Mouse (Mus musculus) embryonic facial prominence, embryonic 12.5 days (tissue): Measurements from ENCODE around the gene Apbb2. TPM values are rescaled to one million over a fixed set of nuclear protein-coding genes. Genes with fewer than 3 reads are reported as not detected.

Source experiments
- ATAC-seq: fragments of 200-750 bp; cut with Nextera tagmentation; 2 replicates; pipeline ENCODE4 v1.8.0; 2017; ENCODE audit not compliant: insufficient number of reproducible peaks, insufficient read depth, low FRiP score, low TSS enrichment
- H3K27ac ChIP-seq: fragments of 300-500 bp; sonication (generic); 2 replicates; pipeline ENCODE4 v1.5.1; 2016; ENCODE audit warnings: mild to moderate bottlenecking
- H3K27me3 ChIP-seq: fragments of 300-500 bp; sonication (generic); 2 replicates; pipeline ENCODE4 v1.6.1; 2016; ENCODE audit warnings: mild to moderate bottlenecking, moderate library complexity
- H3K36me3 ChIP-seq: fragments of 300-500 bp; sonication (generic); 2 replicates; pipeline ENCODE4 v1.6.1; 2016; ENCODE audit warnings: mild to moderate bottlenecking
- H3K4me1 ChIP-seq: fragments of 300-500 bp; sonication (generic); 2 replicates; pipeline ENCODE4 v1.6.1; 2016
- H3K4me2 ChIP-seq: fragments of 300-500 bp; sonication (generic); replicated peaks from 2 replicates; pipeline ENCODE4 v1.6.1; 2016; ENCODE audit warnings: mild to moderate bottlenecking, moderate library complexity
- H3K4me3 ChIP-seq: fragments of 300-500 bp; sonication (generic); 2 replicates; pipeline ENCODE4 v1.5.1; 2016; ENCODE audit warnings: mild to moderate bottlenecking
- H3K9ac ChIP-seq: fragments of 300-500 bp; sonication (generic); 2 replicates; pipeline ENCODE4 v1.6.1; 2016; ENCODE audit warnings: mild to moderate bottlenecking, moderate library complexity
- H3K9me3 ChIP-seq: fragments of 300-500 bp; sonication (generic); 2 replicates; pipeline ENCODE4 v1.6.1; 2016; ENCODE audit warnings: mild to moderate bottlenecking, moderate library complexity
- WGBS: fragments of 180-500 bp; shearing (Covaris S2); methylation state at CpG from one replicate; pipeline ENCODE4 v1.1.7; 2016; 5-methylcytosine and 5-hydroxymethylcytosine counted together
- polyA plus RNA-seq: library from polyadenylated mRNA; unstranded; fragments of >200 nt; fragmentation: Nextera tagmentation; extraction: Ambion mirVana; gene quantifications from 2 replicates; pipeline ENCODE4 v1.2.1, GENCODE M21; 2016

Apbb2 gene
- polyA plus RNA-seq, 1 experiment from 2014 or later = 53.2 TPM

DNA sequence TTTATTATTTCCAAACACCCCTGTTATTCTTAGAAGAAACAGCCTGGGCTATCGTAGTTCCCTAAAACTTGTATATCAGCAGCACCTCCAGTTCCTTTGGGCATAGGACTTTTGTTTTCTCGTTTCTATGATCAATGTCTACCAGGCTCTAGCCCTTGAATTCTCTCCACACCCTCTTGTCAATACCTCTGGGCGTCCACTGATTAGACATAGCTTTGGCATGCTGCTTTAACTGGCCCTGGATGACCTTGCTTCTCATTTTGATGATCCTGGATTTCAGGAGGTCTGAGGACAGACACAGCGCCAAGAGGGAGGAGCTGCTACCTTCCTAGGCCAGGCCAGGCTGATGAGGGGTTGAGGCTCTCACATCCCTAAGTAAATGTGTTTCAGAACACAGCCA, 196.6 kb downstream of the Apbb2 start:
- no peak overlapping the region for H3K27ac ChIP-seq
- H3K4me3 ChIP-seq = no peak overlapping the region
- 0 out of 2 replicates have a peak, but pooled peaks cover 2% of the 10 kb centered on the region for H3K4me1 ChIP-seq
- ATAC-seq = no peak
- no peaks in the 10 kb centered on the region for H3K9me3 ChIP-seq
- no peak overlapping the region for H3K4me2 ChIP-seq
- H3K9ac ChIP-seq = no peak overlapping the region
- WGBS = 84% methylated on average over 4 of the region's 4 CpGs
- no peaks in the 10 kb centered on the region for H3K27me3 ChIP-seq
- H3K36me3 ChIP-seq = no peaks in the 10 kb centered on the region

DNA sequence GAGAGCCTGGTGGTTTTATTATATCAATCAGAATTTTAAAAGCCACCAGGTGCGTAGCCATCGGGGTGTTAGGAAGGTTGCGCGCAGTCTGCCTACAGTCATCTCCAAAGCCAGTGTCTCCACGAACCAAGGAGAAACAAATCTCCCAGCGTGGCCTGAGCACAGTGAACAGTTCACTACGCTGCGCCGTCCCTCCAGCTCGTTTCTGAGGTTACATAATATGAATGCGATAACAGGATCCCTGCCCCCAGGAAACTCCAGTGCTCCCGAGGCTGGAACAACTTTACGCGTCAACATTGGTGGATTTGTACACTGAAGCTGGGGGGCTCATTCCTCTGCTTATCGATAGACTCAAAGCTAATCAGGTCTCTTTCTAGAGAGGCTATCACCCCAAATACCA, 197.4 kb downstream of the Apbb2 start:
- H3K4me2 ChIP-seq = no peak overlapping the region
- H3K9me3 ChIP-seq = no peaks in the 10 kb centered on the region
- H3K4me1 ChIP-seq = 0 out of 2 replicates have a peak, but pooled peaks cover 2% of the 10 kb centered on the region
- no peaks in the 10 kb centered on the region for H3K27me3 ChIP-seq
- 86% methylated on average over 15 of the region's 15 CpGs for WGBS
- no peaks in the 10 kb centered on the region for H3K36me3 ChIP-seq
- no peak overlapping the region for H3K9ac ChIP-seq
- H3K27ac ChIP-seq = no peak overlapping the region
- ATAC-seq = no peak
- H3K4me3 ChIP-seq = no peak overlapping the region

DNA sequence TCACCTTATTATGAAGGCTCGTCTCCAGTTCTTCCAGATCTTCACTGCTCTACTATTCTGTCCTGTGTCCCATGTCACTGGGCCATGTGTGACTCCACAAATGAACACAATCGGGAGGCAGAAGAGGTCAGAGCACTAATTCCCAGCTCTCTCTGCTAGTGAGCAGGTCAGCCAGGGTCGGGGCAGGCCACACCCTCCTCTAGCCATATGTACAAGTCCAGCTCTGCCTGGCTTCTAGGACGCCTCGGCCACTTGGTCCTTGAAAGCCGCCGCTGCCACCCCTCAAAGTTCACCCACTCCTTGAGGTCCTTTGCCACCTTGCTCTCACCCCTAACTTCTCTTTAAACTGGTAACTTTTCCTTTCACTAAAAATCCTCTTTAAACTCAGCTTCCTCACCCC, 198.6 kb downstream of the Apbb2 start:
- Histone ChIP-seq H3K9ac (no peak overlapping the region), H3K36me3 (no peaks in the 10 kb centered on the region), H3K27ac (no peak overlapping the region), H3K4me3 (no peak overlapping the region), H3K4me1 (0 out of 2 replicates have a peak, but pooled peaks cover 9% of the 10 kb centered on the region), H3K27me3 (no peaks in the 10 kb centered on the region), H3K4me2 (no peak overlapping the region), H3K9me3 (no peaks in the 10 kb centered on the region)
- ATAC-seq = no peak
- 41% methylated on average over 7 of the region's 7 CpGs for WGBS

DNA sequence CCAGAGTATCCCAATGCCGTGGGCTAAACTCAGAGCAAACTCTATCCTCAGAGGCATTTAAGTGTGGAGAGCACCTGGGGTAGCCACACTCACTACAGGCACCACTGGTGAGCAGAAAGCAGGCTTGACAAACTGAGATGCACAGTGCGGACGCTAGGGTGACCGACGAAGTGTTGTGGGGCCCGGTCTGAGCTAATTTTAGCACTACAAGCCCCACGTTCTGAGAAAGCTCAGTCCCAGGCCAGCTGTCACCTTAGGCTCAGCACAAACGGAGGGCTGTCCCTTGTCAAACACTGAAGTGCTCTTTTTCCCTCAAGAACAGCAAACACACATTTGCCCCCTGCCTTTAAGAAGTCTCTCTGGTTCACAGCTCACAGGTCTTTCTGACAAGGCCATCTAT, 201.3 kb downstream of the Apbb2 start:
- Histone ChIP-seq H3K4me1 (0 out of 2 replicates have a peak, but pooled peaks cover 9% of the 10 kb centered on the region), H3K27ac (no peak overlapping the region), H3K27me3 (no peaks in the 10 kb centered on the region), H3K9ac (no peak overlapping the region), H3K9me3 (no peaks in the 10 kb centered on the region), H3K4me3 (no peak overlapping the region), H3K36me3 (no peaks in the 10 kb centered on the region), H3K4me2 (no peak overlapping the region)
- ATAC-seq = no peak
- 60% methylated on average over 8 of the region's 8 CpGs for whole genome bisulfite sequencing

DNA sequence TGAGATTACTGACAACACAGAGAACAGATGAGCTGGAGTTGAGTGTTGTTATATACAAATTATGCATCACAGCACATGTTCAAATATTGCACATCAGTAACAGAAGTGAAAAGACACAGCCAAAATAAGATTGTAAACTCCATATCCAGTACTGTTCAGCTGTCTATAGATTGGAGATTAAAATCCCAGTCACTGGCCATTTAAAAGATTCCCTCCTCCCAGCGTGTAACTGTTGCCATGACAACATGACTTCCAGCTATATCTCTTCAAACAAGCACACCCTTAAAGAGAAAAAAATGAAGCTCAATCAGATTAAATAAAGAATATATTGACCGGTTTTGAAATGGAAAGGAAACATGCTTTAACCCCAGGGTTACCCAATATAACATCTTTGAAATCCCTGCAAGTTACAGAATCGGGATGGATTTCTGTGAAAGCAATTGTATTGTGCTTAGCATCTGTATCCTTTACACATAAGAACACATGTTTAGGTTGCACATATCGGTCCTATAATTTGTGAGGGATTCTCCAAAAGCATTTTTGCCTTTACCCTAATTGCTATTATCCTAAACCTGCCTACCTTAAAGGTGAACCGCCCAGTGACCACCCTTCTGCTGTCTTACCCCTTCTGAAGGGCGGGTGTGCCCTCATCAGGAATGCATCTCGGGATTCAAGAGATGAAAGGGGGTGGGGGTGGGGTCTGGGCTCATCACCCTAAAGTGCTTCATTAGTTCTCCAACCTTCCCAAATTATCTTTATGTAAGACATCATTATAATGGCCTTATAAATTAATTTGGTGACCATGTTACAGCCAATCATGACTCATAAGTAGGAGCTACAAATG, 202.7 kb downstream of the Apbb2 start:
- no peak overlapping the region for H3K27ac ChIP-seq
- no peak overlapping the region for H3K4me3 ChIP-seq
- no peaks in the 10 kb centered on the region for H3K9me3 ChIP-seq
- H3K27me3 ChIP-seq = no peaks in the 10 kb centered on the region
- H3K9ac ChIP-seq = no peak overlapping the region
- no peak for ATAC-seq
- no peaks in the 10 kb centered on the region for H3K36me3 ChIP-seq
- no peak overlapping the region for H3K4me2 ChIP-seq
- whole genome bisulfite sequencing = 66% methylated on average over 7 of the region's 7 CpGs
- 0 out of 2 replicates have a peak, but pooled peaks cover 9% of the 10 kb centered on the region for H3K4me1 ChIP-seq

DNA sequence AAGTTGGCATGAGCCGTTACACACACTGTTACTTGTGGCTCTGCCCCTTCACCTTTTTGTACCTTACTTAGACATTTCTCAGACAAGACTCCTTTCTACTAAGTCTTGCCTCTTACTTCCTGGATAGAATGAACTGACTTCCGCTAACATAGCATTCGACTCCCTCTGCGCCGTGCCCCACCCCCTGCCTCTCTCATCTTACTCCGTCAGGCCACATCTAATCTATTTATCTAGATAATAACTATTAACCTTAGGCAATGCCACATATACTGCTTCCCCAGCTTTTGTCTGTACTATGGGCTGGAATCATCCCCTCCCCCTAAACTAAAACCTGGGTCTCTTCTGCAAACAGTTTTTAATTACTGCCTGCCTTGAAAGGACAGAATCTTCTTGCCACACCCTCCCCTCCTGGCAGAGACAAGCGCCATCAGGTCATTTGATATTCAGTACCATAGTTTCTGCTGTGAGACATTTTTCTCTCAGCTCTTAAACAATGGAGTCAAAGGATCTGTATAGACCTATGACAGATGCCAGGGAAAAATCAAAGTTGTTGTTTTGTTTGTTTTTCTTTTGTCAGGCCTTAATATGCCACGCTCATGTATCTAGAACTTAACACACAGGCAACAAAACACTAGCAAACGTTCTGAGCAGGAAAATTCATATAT, 203.4 kb downstream of the Apbb2 start:
- no peak overlapping the region for H3K27ac ChIP-seq

DNA sequence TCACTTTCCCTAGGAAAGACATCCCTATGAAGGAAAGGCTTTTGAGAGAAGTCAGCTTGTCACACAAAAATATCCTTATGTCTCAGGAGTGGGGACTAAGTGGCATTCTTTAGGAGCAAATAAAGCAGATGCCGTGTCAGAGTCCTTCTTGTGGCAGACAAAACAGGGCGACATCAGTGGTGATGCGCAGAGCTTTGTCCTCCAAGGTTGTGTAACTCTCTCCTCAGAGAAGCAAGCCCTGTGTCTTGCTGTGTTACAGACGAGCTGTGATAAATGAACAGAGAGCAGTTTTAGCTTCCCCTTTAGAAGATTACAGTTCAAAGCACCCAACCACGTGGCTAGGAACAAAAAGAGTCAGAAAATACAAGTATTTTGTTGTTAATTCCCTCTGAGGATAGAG, 205.2 kb downstream of the Apbb2 start:
- H3K27ac ChIP-seq = no peak overlapping the region
- no peak overlapping the region for H3K4me3 ChIP-seq
- no peak overlapping the region for H3K4me2 ChIP-seq
- 0 out of 2 replicates have a peak, but pooled peaks cover 9% of the 10 kb centered on the region for H3K4me1 ChIP-seq
- H3K9me3 ChIP-seq = no peaks in the 10 kb centered on the region
- 70% methylated on average over 5 of the region's 5 CpGs for WGBS
- no peaks in the 10 kb centered on the region for H3K36me3 ChIP-seq
- ATAC-seq = no peak
- H3K9ac ChIP-seq = no peak overlapping the region
- no peaks in the 10 kb centered on the region for H3K27me3 ChIP-seq

More for the DNA sequence above, 203.4 kb downstream of the Apbb2 start:
- Histone ChIP-seq H3K36me3 (no peaks in the 10 kb centered on the region), H3K4me1 (0 out of 2 replicates have a peak, but pooled peaks cover 9% of the 10 kb centered on the region), H3K4me2 (no peak overlapping the region), H3K4me3 (no peak overlapping the region), H3K9ac (no peak overlapping the region), H3K27me3 (no peaks in the 10 kb centered on the region), H3K9me3 (no peaks in the 10 kb centered on the region)
- ATAC-seq = no peak
- 51% methylated on average over 9 of the region's 9 CpGs for WGBS

DNA sequence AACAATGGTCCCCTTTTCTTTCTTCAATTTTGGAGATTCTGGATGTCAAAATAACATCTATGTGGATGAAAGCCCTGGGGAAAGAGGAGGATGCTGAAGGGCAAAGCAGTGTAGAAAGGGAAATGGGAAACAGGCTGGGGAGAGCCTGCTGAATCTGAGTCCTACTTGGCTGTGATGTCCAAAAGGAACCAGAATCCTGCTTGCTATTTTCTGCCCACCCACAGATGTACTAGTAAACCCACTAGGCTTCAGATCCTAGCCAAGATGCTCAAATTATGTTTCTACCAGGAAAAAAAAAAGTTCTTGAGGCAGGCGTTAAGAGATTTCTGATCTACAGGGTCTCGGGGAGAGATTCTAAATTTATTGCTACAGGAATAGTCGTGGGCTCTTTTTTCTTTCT, 205.8 kb downstream of the Apbb2 start:
- Histone ChIP-seq H3K4me1 (0 out of 2 replicates have a peak, but pooled peaks cover 7% of the 10 kb centered on the region), H3K27me3 (no peaks in the 10 kb centered on the region), H3K9me3 (no peaks in the 10 kb centered on the region), H3K4me2 (no peak overlapping the region), H3K36me3 (no peaks in the 10 kb centered on the region), H3K4me3 (no peak overlapping the region), H3K9ac (no peak overlapping the region), H3K27ac (no peak overlapping the region)
- 86% methylated on average over 3 of the region's 3 CpGs for WGBS
- ATAC-seq = no peak

DNA sequence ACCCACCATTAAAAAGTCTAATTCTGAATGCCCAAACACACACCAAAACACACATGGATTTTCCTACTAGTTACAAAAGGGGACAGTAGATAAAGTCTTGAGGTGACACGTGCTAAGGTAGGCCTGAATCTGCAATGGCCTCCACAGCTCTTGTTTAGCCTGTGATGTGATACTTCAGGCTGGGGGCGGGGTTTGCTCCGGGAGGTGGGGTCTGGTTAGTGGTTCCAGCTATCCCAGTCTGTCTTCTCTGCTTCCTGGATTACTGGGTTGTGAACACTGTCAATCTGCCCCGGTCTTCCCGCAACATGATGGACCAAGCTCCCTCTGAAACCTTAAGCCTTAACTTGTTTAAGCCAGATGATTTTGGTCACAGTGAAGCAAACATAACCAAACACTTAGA, 210.0 kb downstream of the Apbb2 start:
- 71% methylated on average over 5 of the region's 5 CpGs for WGBS
- no peak overlapping the region for H3K4me2 ChIP-seq

DNA sequence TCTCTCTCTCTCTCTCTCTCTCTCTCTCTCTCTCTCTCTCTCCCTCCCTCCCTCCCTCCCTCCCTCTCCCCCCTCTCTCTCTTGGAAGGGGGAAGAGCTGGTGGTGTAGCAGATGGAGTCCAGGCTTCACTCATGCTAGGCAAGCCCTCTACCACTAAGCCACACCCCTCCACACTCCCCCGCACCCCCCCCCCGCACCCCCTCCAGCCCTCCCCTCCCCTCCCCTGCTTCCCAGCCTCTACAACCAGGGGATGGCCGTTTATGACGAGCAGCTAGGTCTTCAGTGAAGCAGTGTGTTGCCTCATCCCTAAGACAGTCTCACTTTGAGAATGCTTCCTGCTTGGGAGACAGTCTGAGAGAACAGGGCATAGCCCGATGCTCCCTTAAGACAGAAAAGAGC, 210.6 kb downstream of the Apbb2 start:
- H3K9ac ChIP-seq = no peak overlapping the region
- no peak overlapping the region for H3K4me2 ChIP-seq
- no peak for ATAC-seq
- WGBS = 64% methylated on average over 3 of the region's 5 CpGs
- no peak overlapping the region for H3K4me3 ChIP-seq
- no peaks in the 10 kb centered on the region for H3K4me1 ChIP-seq
- no peaks in the 10 kb centered on the region for H3K9me3 ChIP-seq
- no peaks in the 10 kb centered on the region for H3K27me3 ChIP-seq
- no peaks in the 10 kb centered on the region for H3K36me3 ChIP-seq
- H3K27ac ChIP-seq = no peak overlapping the region

More for the DNA sequence above, 210.0 kb downstream of the Apbb2 start:
- Histone ChIP-seq H3K27me3 (no peaks in the 10 kb centered on the region), H3K9me3 (no peaks in the 10 kb centered on the region), H3K4me3 (no peak overlapping the region), H3K27ac (no peak overlapping the region), H3K4me1 (no peaks in the 10 kb centered on the region), H3K36me3 (no peaks in the 10 kb centered on the region), H3K9ac (no peak overlapping the region)
- no peak for ATAC-seq

DNA sequence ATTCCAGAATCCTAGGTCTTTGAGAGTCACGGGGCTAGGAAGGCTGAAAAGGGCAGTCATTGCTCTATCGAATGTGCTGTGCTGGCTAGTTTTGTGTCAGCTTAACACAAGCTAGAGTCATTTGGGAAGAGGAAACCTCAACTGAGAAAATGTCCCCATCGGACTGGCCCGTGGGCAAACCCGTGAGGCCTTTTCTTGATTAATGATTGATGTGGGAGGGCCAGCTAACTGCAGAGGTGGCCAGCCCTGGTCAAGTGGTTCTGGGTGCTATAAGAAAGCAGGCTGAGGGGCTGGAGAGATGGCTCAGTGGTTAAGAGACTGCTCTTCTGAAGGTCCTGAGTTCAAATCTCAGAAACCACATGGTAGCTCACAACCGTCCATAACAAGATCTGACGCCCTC, 212.2 kb downstream of the Apbb2 start:
- Histone ChIP-seq H3K4me1 (no peaks in the 10 kb centered on the region), H3K27me3 (no peaks in the 10 kb centered on the region), H3K36me3 (no peaks in the 10 kb centered on the region), H3K9me3 (no peaks in the 10 kb centered on the region), H3K27ac (no peak overlapping the region), H3K9ac (no peak overlapping the region), H3K4me3 (no peak overlapping the region), H3K4me2 (no peak overlapping the region)
- 91% methylated on average over 7 of the region's 7 CpGs for WGBS
- ATAC-seq = no peak
